Mouse (Mus musculus) heart, adult 2 months (tissue): ENCODE data around the gene Pik3r5. TPM values are rescaled to one million over a fixed set of nuclear protein-coding genes. Genes with fewer than 3 reads are reported as not detected.

Experiments used
- DNase-seq, 2 experiments: peaks; one replicate each; pipeline ENCODE4 v3.0.0; 2021
- H3K27ac ChIP-seq: fragments of 200-600 bp; 2 replicates; pipeline ENCODE4 v1.8.1; 2022
- H3K27me3 ChIP-seq: fragments of 200-500 bp; 2 replicates; pipeline ENCODE4 v1.6.1; 2012; ENCODE audit warnings: mild to moderate bottlenecking, low read length, inconsistent platforms, mixed read lengths; ENCODE audit not compliant: control insufficient read depth, insufficient read depth
- H3K36me3 ChIP-seq: fragments of 200-500 bp; 2 replicates; pipeline ENCODE4 v1.6.1; 2012; ENCODE audit warnings: low read length, inconsistent platforms; ENCODE audit not compliant: control insufficient read depth, insufficient read depth
- H3K4me1 ChIP-seq: fragments of 200-500 bp; 2 replicates; pipeline ENCODE4 v1.6.1; 2011; ENCODE audit warnings: low read length; ENCODE audit not compliant: control insufficient read depth, insufficient read depth
- H3K4me3 ChIP-seq: fragments of 200-600 bp; 2 replicates; pipeline ENCODE4 v1.8.1; 2022
- H3K79me2 ChIP-seq: fragments of 200-500 bp; replicated peaks from 2 replicates; pipeline ENCODE4 v1.6.1; 2012; ENCODE audit warnings: mild to moderate bottlenecking, inconsistent platforms, low read length, moderate library complexity, mixed read lengths; ENCODE audit not compliant: control insufficient read depth, insufficient read depth
- H3K9ac ChIP-seq: fragments of 200-500 bp; 2 replicates; pipeline ENCODE4 v1.6.1; 2012; ENCODE audit warnings: low read depth, mild to moderate bottlenecking, control low read depth, inconsistent platforms, low read length, mixed read lengths
- CTCF ChIP-seq: fragments of 200-600 bp; IDR thresholded peaks from 2 replicates; pipeline ENCODE4 v1.8.1; 2022; ENCODE audit warnings: antibody characterized with exemption, mild to moderate bottlenecking, moderate library complexity
- EP300 ChIP-seq: fragments of 200-500 bp; IDR thresholded peaks from 2 replicates; pipeline ENCODE4 v1.6.1; 2011; ENCODE audit warnings: low read depth, low read length, control low read depth; ENCODE audit not compliant: insufficient read depth
- POLR2A ChIP-seq: fragments of 200-500 bp; IDR thresholded peaks from 2 replicates; pipeline ENCODE4 v1.6.1; 2011; ENCODE audit warnings: mild to moderate bottlenecking, low read depth, low read length, control low read depth; ENCODE audit not compliant: insufficient read depth
- WGBS: fragments of 180-500 bp; shearing (Covaris S2); methylation state at CpG from one replicate; pipeline ENCODE4 v1.1.7; 2018; 5-methylcytosine and 5-hydroxymethylcytosine counted together
- intact Hi-C: fragments of 180-260 bp; cut with DNase I; formaldehyde crosslinking; loops from one replicate; pipeline ENCODE4 v1.15.1; 2025
- polyA plus RNA-seq: library from polyadenylated mRNA; depleted of rRNA; stranded (reverse); fragments of >200 nt; gene quantifications from 2 replicates; pipeline ENCODE4 v1.2.3, GENCODE M21; 2012; rRNA removed
- total RNA-seq, 2 experiments: library from RNA; stranded (reverse); gene quantifications; 2 replicates each; pipeline ENCODE4 v1.2.3; 2021

Gene Pik3r5
- total and polyA plus RNA-seq, 3 experiments = 0.84 to 2.9 (median 1.3) TPM

DNA sequence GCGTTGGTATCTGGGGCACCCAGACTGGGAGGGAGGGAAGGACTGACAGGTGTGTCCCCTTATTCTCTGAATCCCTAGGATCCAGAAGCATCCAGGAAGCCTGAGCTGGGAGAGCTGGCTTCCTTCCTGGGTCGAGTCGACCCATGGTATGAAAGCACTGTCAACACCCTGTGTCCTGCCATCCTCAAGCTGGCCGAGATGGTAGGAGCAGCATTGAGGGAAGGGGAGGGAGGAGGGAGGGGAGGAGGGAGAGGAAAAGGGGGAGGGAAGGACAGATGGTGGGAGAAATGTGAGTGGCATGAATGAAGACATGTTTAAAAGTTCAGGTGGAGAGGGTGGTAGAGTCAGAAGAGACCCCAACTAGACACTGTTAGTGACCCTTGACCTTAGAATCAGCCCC is 104.1 kb downstream of the Pik3r5 start:
- TF ChIP-seq EP300 (no peak), CTCF (no peak), POLR2A (no peak)
- intact Hi-C loops = no loop called here

GRCm38 (mm10) chr11:68536465-68536864 is 104.5 kb downstream of the Pik3r5 start:
- H3K4me1 ChIP-seq = peaks cover 2% of the 10 kb centered on the region; the same call in 1 of the 2 replicates
- H3K4me3 ChIP-seq = no peak overlapping the region
- H3K9ac ChIP-seq = no peak overlapping the region
- TF ChIP-seq POLR2A = no peak
- TF ChIP-seq EP300 = no peak
- no peak for TF ChIP-seq CTCF
- no peak overlapping the region for H3K27ac ChIP-seq
- H3K27me3 ChIP-seq = no peaks in the 10 kb centered on the region
- no peak for DNase-seq
- 66% methylated on average over 4 of the region's 4 CpGs for WGBS
- no peaks in the 10 kb centered on the region for H3K79me2 ChIP-seq
- H3K36me3 ChIP-seq = no peaks in the 10 kb centered on the region
- intact Hi-C loops = no loop called here

More for the DNA sequence above, 104.1 kb downstream of the Pik3r5 start:
- H3K36me3 ChIP-seq = no peaks in the 10 kb centered on the region
- DNase-seq = no peak
- no peaks in the 10 kb centered on the region for H3K79me2 ChIP-seq
- H3K27ac ChIP-seq = no peak overlapping the region
- H3K4me1 ChIP-seq = peaks cover 1% of the 10 kb centered on the region; the same call in 1 of the 2 replicates
- no peaks in the 10 kb centered on the region for H3K27me3 ChIP-seq
- H3K9ac ChIP-seq = no peak overlapping the region
- WGBS = 31% methylated on average over 4 of the region's 4 CpGs
- H3K4me3 ChIP-seq = no peak overlapping the region

GRCm38 (mm10) chr11:68539621-68540020 is 107.7 kb downstream of the Pik3r5 start:
- intact Hi-C loops = no loop called here
- peaks cover 2% of the 10 kb centered on the region; the same call in 1 of the 2 replicates for H3K4me1 ChIP-seq
- H3K36me3 ChIP-seq = no peaks in the 10 kb centered on the region
- WGBS = 72% methylated on average over 5 of the region's 5 CpGs
- H3K27ac ChIP-seq = no peak overlapping the region
- H3K79me2 ChIP-seq = no peaks in the 10 kb centered on the region
- no peak for TF ChIP-seq EP300
- no peak for TF ChIP-seq CTCF
- no peak for TF ChIP-seq POLR2A
- H3K27me3 ChIP-seq = no peaks in the 10 kb centered on the region
- H3K9ac ChIP-seq = no peak overlapping the region
- no peak for DNase-seq
- H3K4me3 ChIP-seq = no peak overlapping the region

DNA sequence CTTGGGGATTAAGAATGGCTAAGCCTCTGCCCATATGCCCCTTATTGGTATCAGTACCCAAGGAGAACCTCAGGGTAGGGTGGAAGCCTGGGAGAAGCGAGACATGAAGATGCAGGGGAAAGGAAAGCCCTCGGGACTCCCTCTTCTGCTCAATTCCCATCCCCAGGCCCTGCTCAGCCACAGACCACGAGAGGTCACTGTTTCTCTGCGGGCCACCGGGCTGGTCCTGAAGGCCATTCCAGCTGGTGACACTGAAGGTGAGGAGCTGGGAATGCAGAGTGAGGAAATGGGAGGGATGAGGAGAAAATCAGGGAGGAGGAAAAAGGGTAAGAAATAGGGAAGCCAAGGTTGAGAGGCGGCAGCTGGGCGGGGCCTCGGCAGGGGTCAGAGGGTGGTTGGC is 112.6 kb downstream of the Pik3r5 start:
- Histone ChIP-seq H3K4me3 (no peak overlapping the region), H3K9ac (no peak overlapping the region), H3K4me1 (peaks cover 10% of the 10 kb centered on the region), H3K36me3 (peaks cover 5% of the 10 kb centered on the region), H3K27me3 (no peaks in the 10 kb centered on the region), H3K27ac (peak overlapping the region; percentile 55; the same call in 1 of the 2 replicates), H3K79me2 (no peaks in the 10 kb centered on the region)
- 26% methylated on average over 8 of the region's 8 CpGs for WGBS
- peak; percentile 31 to 64 for DNase-seq
- TF ChIP-seq POLR2A (no peak), EP300 (0 out of 2 replicates have a peak, but pooled peaks have one; percentile 50), CTCF (peak; percentile 81)
- intact Hi-C loops = no loop called here

DNA sequence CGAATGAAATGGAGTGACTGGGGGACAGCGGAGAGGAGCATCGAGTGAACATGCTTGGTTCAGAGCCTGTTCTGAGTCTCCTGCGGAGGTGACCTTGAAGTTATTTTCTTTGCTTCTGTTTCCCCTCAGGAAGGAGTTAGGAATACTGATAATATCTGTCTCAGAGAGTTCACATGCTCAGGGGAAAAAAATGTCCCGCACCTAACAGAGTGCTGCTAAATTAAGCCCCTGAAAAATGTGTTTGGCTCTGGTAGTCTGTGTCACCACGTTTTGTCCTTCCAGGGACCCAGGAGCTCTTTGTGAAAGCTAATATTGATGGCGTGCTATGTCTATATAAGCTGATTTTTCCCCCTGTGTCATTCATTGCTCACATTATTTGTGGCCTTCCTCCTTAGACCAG is 113.3 kb downstream of the Pik3r5 start:
- DNase-seq = no peak
- intact Hi-C loops = loop anchor here (5.0 kb wide), 1 partner anchor 113 kb away; the partner anchor contains the start of gene Pik3r5
- no peak overlapping the region for H3K9ac ChIP-seq

DNA sequence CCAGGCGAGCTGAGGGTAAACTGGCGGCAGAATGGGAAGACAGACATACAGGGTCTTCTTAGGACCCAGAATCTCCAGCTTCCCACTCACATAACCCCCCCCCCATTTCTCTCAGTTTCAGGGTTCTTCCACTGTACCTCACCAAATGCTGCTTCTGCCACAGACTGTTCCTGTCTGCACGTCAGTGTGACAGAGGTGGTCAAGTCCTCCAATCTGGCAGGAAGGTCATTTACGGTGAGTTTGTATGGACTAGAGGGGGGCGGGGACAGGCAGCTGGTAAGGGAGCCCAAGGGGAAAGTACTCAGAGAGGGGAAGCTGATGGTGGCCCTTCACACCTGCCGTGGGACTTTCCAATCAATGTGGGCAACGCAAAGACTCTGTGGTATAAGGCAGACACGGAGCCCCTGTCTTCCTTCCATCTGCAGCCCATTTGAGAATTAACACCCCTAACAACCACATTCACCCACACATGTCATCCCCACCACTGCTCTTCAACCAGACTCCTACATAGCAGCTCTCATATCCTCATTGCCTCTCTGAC is 113.8 kb downstream of the Pik3r5 start:
- no peaks in the 10 kb centered on the region for H3K79me2 ChIP-seq
- 68% methylated on average over 8 of the region's 8 CpGs for WGBS
- no peak for TF ChIP-seq POLR2A
- no peak for TF ChIP-seq EP300
- TF ChIP-seq CTCF = no peak
- peaks cover 10% of the 10 kb centered on the region for H3K4me1 ChIP-seq
- H3K27ac ChIP-seq = peak overlapping the region; percentile 55; the same call in 1 of the 2 replicates
- no peak overlapping the region for H3K4me3 ChIP-seq
- H3K27me3 ChIP-seq = no peaks in the 10 kb centered on the region
- DNase-seq = no peak
- H3K9ac ChIP-seq = no peak overlapping the region
- intact Hi-C loops = loop anchor here (5.0 kb wide), 1 partner anchor 113 kb away; the partner anchor contains the start of gene Pik3r5
- peaks cover 5% of the 10 kb centered on the region for H3K36me3 ChIP-seq

More for the DNA sequence above, 113.3 kb downstream of the Pik3r5 start:
- peak overlapping the region; percentile 55 for H3K27ac ChIP-seq
- no peak for TF ChIP-seq POLR2A
- TF ChIP-seq EP300 = no peak
- no peak for TF ChIP-seq CTCF
- no peaks in the 10 kb centered on the region for H3K27me3 ChIP-seq
- 21% methylated on average over 7 of the region's 7 CpGs for WGBS
- H3K4me1 ChIP-seq = peaks cover 10% of the 10 kb centered on the region
- no peaks in the 10 kb centered on the region for H3K79me2 ChIP-seq
- no peak overlapping the region for H3K4me3 ChIP-seq
- H3K36me3 ChIP-seq = peaks cover 5% of the 10 kb centered on the region

Other genes starting within 250 kb of the Pik3r5 start
- 10 to 100 TPM; 55.1 to 70.5 TPM for gene Ntn1, start 31.3 kb upstream of the Pik3r5 start, total RNA-seq
- 32.4 and 35.4 TPM in 2 replicates for gene Ntn1, start 31.3 kb upstream of the Pik3r5 start, polyA plus RNA-seq
- 1 to 10 TPM; 3.6 to 6.1 TPM for gene Pik3r6, start 70.9 kb downstream of the Pik3r5 start, total RNA-seq
- 9.0 and 11.4 TPM in 2 replicates for gene Pik3r6, start 70.9 kb downstream of the Pik3r5 start, polyA plus RNA-seq
- not detected for gene Mfsd6l, start 124.1 kb downstream of the Pik3r5 start, total RNA-seq
- gene Mfsd6l, start 124.1 kb downstream of the Pik3r5 start, polyA plus RNA-seq = 0.56 and 0.61 TPM in 2 replicates
- not detected for gene Ccdc42, start 154.9 kb downstream of the Pik3r5 start, total RNA-seq
- gene Ccdc42, start 154.9 kb downstream of the Pik3r5 start, polyA plus RNA-seq = 0.26 TPM in 1 of 2 replicates, not detected in the other